Mouse (Mus musculus) lung, embryonic 16.5 days (tissue): ENCODE results near the gene Mark2. TPM values are rescaled to one million over a fixed set of nuclear protein-coding genes. Genes with fewer than 3 reads are reported as not detected.

ENCODE experiments used
- ATAC-seq: fragments of 200-750 bp; cut with Nextera tagmentation; 2 replicates; pipeline ENCODE4 v1.8.0; 2017; ENCODE audit warnings: low read depth, mild to moderate bottlenecking, moderate library complexity
- H3K27ac ChIP-seq: fragments of 300-500 bp; sonication (generic); 2 replicates; pipeline ENCODE4 v1.5.1; 2014; ENCODE audit warnings: mild to moderate bottlenecking, control low read depth, low read length
- H3K27me3 ChIP-seq: fragments of 300-500 bp; sonication (generic); 2 replicates; pipeline ENCODE4 v1.6.1; 2014; ENCODE audit warnings: low read depth, low read length, mixed read lengths; ENCODE audit not compliant: control insufficient read depth, insufficient read depth
- H3K36me3 ChIP-seq: fragments of 300-500 bp; sonication (generic); 2 replicates; pipeline ENCODE4 v1.6.1; 2014; ENCODE audit warnings: low read length; ENCODE audit not compliant: control insufficient read depth, insufficient read depth
- H3K4me1 ChIP-seq: fragments of 300-500 bp; sonication (generic); replicated peaks from 2 replicates; pipeline ENCODE4 v1.6.1; 2014; ENCODE audit warnings: low read length, mixed read lengths; ENCODE audit not compliant: control insufficient read depth, insufficient read depth
- H3K4me2 ChIP-seq: fragments of 300-500 bp; sonication (generic); 2 replicates; pipeline ENCODE4 v1.6.1; 2014; ENCODE audit warnings: low read depth, low read length, control low read depth
- H3K4me3 ChIP-seq: fragments of 300-500 bp; sonication (generic); 2 replicates; pipeline ENCODE4 v1.5.1; 2014; ENCODE audit warnings: mild to moderate bottlenecking, low read length, control low read depth
- H3K9ac ChIP-seq: fragments of 300-500 bp; sonication (generic); 2 replicates; pipeline ENCODE4 v1.6.1; 2014; ENCODE audit warnings: low read length, control low read depth
- H3K9me3 ChIP-seq: fragments of 300-500 bp; sonication (generic); 2 replicates; pipeline ENCODE4 v1.6.1; 2016; ENCODE audit warnings: low read length; ENCODE audit not compliant: control insufficient read depth
- WGBS: fragments of 180-500 bp; shearing (Covaris S2); extraction: QIAGEN DNeasy Blood & Tissue Kit; methylation state at CpG from one replicate; pipeline ENCODE4 v1.1.7; 2014; 5-methylcytosine and 5-hydroxymethylcytosine counted together
- polyA plus RNA-seq: library from polyadenylated mRNA; unstranded; fragments of >200 nt; fragmentation: Nextera tagmentation; extraction: Ambion mirVana; gene quantifications from 2 replicates; pipeline ENCODE4 v1.2.1, GENCODE M21; 2015

The Mark2 gene
- polyA plus RNA-seq, 1 experiment from 2014 or later: 33.4 TPM

- Histone ChIP-seq H3K9me3 (no peaks in the 10 kb centered on the region), H3K27ac (peak overlapping the region; percentile 26; the same call in 1 of the 2 replicates), H3K4me3 (peak overlapping the region; percentile 92), H3K4me2 (peak overlapping the region; percentile 90), H3K9ac (peak overlapping the region; percentile 96), H3K36me3 (no peaks in the 10 kb centered on the region), H3K4me1 (peaks cover 43% of the 10 kb centered on the region), H3K27me3 (no peaks in the 10 kb centered on the region)
- 39% methylated on average over 5 of the region's 5 CpGs for WGBS
- no peak for ATAC-seq
Measured at GRCm38 (mm10) chr19:7339026-7339425, 2.6 kb downstream of the Mark2 start.

DNA sequence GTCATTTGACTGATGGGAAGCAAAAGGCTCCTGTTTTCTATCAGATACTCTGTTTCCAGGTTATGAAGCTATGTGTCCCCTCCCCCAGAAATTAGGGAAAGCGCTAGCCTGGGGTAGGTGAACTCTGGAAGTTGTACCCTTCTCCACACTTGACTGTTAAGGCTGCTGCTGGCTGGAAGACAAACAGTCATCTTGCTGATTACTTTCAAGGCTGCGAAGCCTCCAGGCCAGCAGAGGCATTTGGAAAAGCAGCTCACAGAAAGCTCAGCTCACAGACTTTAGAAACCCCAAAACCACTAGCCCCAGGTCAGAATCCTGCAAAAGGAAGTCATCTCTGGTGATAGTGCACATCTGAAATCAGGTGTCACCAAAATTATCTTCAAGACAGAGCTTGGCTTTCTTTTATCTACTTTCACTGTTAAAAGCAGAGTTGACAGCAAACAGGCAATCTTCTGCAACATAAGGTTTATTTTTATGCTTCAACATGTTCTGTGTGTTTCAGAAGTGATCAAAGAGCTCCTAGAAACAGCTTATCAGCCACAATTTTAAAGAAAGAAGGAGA is 3.8 kb downstream of the Mark2 start:
- H3K9me3 ChIP-seq: no peaks in the 10 kb centered on the region
- H3K27ac ChIP-seq: 0 out of 2 replicates have a peak overlapping the region, but pooled peaks have one; percentile 11
- 65% methylated on average over 2 of the region's 2 CpGs for WGBS
- no peak overlapping the region for H3K9ac ChIP-seq
- H3K4me2 ChIP-seq: no peak overlapping the region
- H3K27me3 ChIP-seq: no peaks in the 10 kb centered on the region
- ATAC-seq: no peak
- H3K4me3 ChIP-seq: no peak overlapping the region
- no peaks in the 10 kb centered on the region for H3K36me3 ChIP-seq
- H3K4me1 ChIP-seq: peaks cover 47% of the 10 kb centered on the region

DNA sequence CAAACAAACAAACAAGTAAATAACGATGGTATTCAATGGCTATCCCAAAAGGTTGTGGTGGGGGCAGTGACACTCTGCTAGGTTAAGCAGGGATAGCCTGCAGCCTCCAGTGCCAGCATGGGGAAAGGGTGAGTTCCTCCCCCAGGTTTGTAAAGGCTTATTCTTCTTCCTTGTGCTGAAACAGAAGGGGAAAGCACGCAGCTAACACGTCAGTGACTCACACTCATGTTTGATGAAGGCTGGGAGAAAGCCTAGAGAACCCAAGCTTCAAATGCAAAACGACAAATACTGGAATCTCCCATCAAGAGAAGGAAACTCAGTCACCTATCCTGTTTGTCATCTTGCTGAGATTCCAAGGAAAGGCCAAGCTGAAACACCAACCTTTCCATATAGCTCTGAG is 6.0 kb downstream of the Mark2 start:
- Histone ChIP-seq H3K36me3 (no peaks in the 10 kb centered on the region), H3K4me1 (peaks cover 43% of the 10 kb centered on the region), H3K4me2 (no peak overlapping the region), H3K27ac (no peak overlapping the region), H3K9me3 (no peaks in the 10 kb centered on the region), H3K27me3 (no peaks in the 10 kb centered on the region), H3K9ac (no peak overlapping the region), H3K4me3 (no peak overlapping the region)
- WGBS: 52% methylated on average over 4 of the region's 4 CpGs
- no peak for ATAC-seq

GRCm38 (mm10) chr19:7334049-7334448 is 7.6 kb downstream of the Mark2 start:
- Histone ChIP-seq H3K9ac (no peak overlapping the region), H3K9me3 (no peaks in the 10 kb centered on the region), H3K27me3 (no peaks in the 10 kb centered on the region), H3K4me2 (peak overlapping the region; percentile 25), H3K4me3 (no peak overlapping the region), H3K4me1 (peaks cover 30% of the 10 kb centered on the region), H3K36me3 (no peaks in the 10 kb centered on the region), H3K27ac (peak overlapping the region; percentile 68)
- WGBS: 31% methylated on average over 2 of the region's 2 CpGs
- peak; percentile 93 for ATAC-seq

DNA sequence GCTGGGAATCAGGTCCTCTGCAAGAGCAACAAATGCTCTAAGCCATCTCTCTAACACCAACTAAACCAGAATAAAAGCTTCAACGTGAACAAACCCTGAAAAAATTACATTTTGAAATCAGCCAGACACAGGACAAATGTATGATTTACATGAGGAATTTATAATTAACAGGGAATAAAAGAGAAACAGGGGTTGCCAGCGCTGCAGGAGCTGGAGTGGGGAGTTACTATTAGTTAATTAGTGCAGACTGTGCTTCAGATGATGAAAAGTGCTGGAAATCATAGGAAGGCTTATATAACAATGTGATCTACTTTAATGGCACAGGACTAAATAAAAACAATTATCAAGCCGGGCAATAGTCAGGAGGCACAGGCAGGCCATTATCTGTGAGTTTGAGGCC is 20.3 kb downstream of the Mark2 start:
- H3K27ac ChIP-seq: no peak overlapping the region
- ATAC-seq: no peak

DNA sequence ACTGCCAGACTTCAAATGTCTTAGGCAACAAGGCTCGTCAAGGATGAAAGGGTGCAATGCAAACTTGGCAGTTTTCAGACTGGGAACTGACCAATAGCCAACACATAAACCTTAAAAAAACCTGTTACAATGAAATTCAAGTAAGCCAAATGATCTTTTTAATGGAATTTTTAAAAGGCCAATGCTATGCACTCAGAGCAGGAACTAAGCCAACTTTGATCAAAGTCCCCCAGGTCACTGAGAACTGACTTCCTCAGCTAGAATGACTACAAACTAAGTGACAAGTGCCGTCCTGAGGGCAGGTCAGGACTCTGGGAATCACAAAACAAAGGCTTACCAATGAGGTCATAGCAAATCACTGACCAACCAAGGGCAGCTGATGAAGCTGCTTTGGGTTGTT is 21.5 kb downstream of the Mark2 start:
- no peak for ATAC-seq
- H3K4me3 ChIP-seq: no peak overlapping the region
- no peak overlapping the region for H3K27ac ChIP-seq
- WGBS: 41% methylated on average over 2 of the region's 2 CpGs
- H3K9me3 ChIP-seq: no peaks in the 10 kb centered on the region
- no peaks in the 10 kb centered on the region for H3K27me3 ChIP-seq
- no peak overlapping the region for H3K4me2 ChIP-seq
- H3K36me3 ChIP-seq: no peaks in the 10 kb centered on the region
- peaks cover 8% of the 10 kb centered on the region for H3K4me1 ChIP-seq
- no peak overlapping the region for H3K9ac ChIP-seq

More for the DNA sequence above, 20.3 kb downstream of the Mark2 start:
- H3K4me1 ChIP-seq: peaks cover 4% of the 10 kb centered on the region
- H3K4me2 ChIP-seq: no peak overlapping the region
- no peaks in the 10 kb centered on the region for H3K27me3 ChIP-seq
- WGBS: 94% methylated on average over 3 of the region's 3 CpGs
- H3K9me3 ChIP-seq: no peaks in the 10 kb centered on the region
- H3K4me3 ChIP-seq: no peak overlapping the region
- no peaks in the 10 kb centered on the region for H3K36me3 ChIP-seq
- no peak overlapping the region for H3K9ac ChIP-seq

- ATAC-seq: no peak
- no peak overlapping the region for H3K4me3 ChIP-seq
- peaks cover 10% of the 10 kb centered on the region for H3K4me1 ChIP-seq
- H3K4me2 ChIP-seq: no peak overlapping the region
- H3K36me3 ChIP-seq: no peaks in the 10 kb centered on the region
- H3K9ac ChIP-seq: no peak overlapping the region
- H3K27ac ChIP-seq: no peak overlapping the region
- WGBS: 82% methylated on average over 4 of the region's 4 CpGs
- H3K27me3 ChIP-seq: no peaks in the 10 kb centered on the region
- no peaks in the 10 kb centered on the region for H3K9me3 ChIP-seq
Measured at GRCm38 (mm10) chr19:7317716-7318115, 23.9 kb downstream of the Mark2 start.

- ATAC-seq: no peak
- Histone ChIP-seq H3K4me3 (no peak overlapping the region), H3K9me3 (no peaks in the 10 kb centered on the region), H3K27me3 (no peaks in the 10 kb centered on the region), H3K9ac (no peak overlapping the region), H3K27ac (no peak overlapping the region), H3K4me1 (peaks cover 15% of the 10 kb centered on the region), H3K36me3 (no peaks in the 10 kb centered on the region), H3K4me2 (no peak overlapping the region)
- 64% methylated on average over 4 of the region's 4 CpGs for WGBS
Measured at GRCm38 (mm10) chr19:7316822-7317221, 24.8 kb downstream of the Mark2 start.

- no peak overlapping the region for H3K4me2 ChIP-seq
Measured at GRCm38 (mm10) chr19:7315587-7315984, 26.1 kb downstream of the Mark2 start.

More at GRCm38 (mm10) chr19:7315587-7315984, 26.1 kb downstream of the Mark2 start:
- Histone ChIP-seq H3K4me3 (no peak overlapping the region), H3K4me1 (peaks cover 23% of the 10 kb centered on the region), H3K9me3 (no peaks in the 10 kb centered on the region), H3K27ac (no peak overlapping the region), H3K36me3 (no peaks in the 10 kb centered on the region), H3K27me3 (no peaks in the 10 kb centered on the region), H3K9ac (no peak overlapping the region)
- no peak for ATAC-seq
- WGBS: 87% methylated on average over 4 of the region's 4 CpGs
